Mouse (Mus musculus) kidney, embryonic 15.5 days (tissue): ENCODE results near the gene Kcnd3. TPM values are rescaled to one million over a fixed set of nuclear protein-coding genes. Genes with fewer than 3 reads are reported as not detected.
"Not testable (repeated sequence)": the region's sequence is repeated elsewhere in the genome, so short reads cannot be mapped to it uniquely, and the experiment has no call there.

ENCODE experiments used
- ATAC-seq: fragments of 200-750 bp; cut with Nextera tagmentation; replicated peaks from 2 replicates; pipeline ENCODE4 v1.8.0; 2017; ENCODE audit warnings: moderate TSS enrichment; ENCODE audit not compliant: low FRiP score
- H3K27ac ChIP-seq: fragments of 300-500 bp; sonication (generic); 2 replicates; pipeline ENCODE4 v1.5.1; 2015; ENCODE audit warnings: mild to moderate bottlenecking, inconsistent platforms
- H3K27me3 ChIP-seq: fragments of 300-500 bp; sonication (generic); 2 replicates; pipeline ENCODE4 v1.6.1; 2015; ENCODE audit warnings: inconsistent platforms
- H3K36me3 ChIP-seq: fragments of 300-500 bp; sonication (generic); 2 replicates; pipeline ENCODE4 v1.6.1; 2015; ENCODE audit warnings: inconsistent platforms
- H3K4me1 ChIP-seq: fragments of 300-500 bp; sonication (generic); 2 replicates; pipeline ENCODE4 v1.6.1; 2015; ENCODE audit warnings: inconsistent platforms
- H3K4me2 ChIP-seq: fragments of 300-500 bp; sonication (generic); 2 replicates; pipeline ENCODE4 v1.6.1; 2015; ENCODE audit warnings: moderate library complexity, mild to moderate bottlenecking, inconsistent platforms
- H3K4me3 ChIP-seq: fragments of 300-500 bp; sonication (generic); replicated peaks from 2 replicates; pipeline ENCODE4 v1.5.1; 2015; ENCODE audit warnings: mild to moderate bottlenecking, inconsistent platforms
- H3K9ac ChIP-seq: fragments of 300-500 bp; sonication (generic); 2 replicates; pipeline ENCODE4 v1.6.1; 2015; ENCODE audit warnings: mild to moderate bottlenecking, inconsistent platforms
- H3K9me3 ChIP-seq: fragments of 300-500 bp; sonication (generic); replicated peaks from 2 replicates; pipeline ENCODE4 v1.6.1; 2016; ENCODE audit warnings: inconsistent platforms
- WGBS: fragments of 180-500 bp; shearing (Covaris S2); methylation state at CpG from one replicate; pipeline ENCODE4 v1.1.7; 2015; ENCODE audit warnings: mixed read lengths; 5-methylcytosine and 5-hydroxymethylcytosine counted together
- polyA plus RNA-seq: library from polyadenylated mRNA; unstranded; fragments of >200 nt; fragmentation: Nextera tagmentation; extraction: Ambion mirVana; gene quantifications from 2 replicates; pipeline ENCODE4 v1.2.1, GENCODE M21; 2015

Kcnd3 gene
- polyA plus RNA-seq, 1 experiment from 2014 or later: 2.4 TPM

DNA sequence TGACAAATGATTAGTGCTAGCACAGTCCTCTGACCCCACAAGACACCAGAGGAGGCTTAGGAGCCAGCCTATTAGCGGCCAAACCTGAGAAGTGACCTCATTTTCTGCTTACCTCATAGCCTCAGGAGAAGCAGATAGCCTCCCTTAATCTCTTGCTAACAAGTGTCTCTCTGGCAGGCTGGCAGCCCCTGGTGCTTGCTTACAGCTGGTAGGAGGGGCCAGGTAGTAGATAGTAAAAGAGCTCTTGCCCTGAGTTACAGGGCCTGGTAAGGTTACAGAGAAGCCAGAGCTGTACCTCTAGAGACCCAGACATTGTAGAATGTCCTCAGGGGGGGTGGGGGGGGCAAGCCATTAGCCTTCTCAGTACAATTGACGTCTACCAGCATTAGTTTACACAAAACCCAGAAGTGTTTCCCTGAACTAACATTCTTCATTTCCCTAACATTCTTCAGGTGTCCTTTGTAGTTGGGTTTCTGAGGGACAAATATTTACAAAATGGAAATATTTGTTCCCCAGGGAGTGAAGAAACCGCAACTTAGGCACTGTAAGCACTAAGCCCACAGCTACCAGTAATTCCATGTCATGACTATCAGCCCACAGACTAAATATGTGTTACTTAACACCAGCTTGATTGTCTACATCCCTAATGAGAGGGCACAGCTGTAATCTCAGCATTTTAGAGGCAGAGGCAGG is 247.3 kb downstream of the Kcnd3 start:
- Histone ChIP-seq H3K4me1 (peaks cover 27% of the 10 kb centered on the region), H3K9ac (no peak overlapping the region), H3K36me3 (no peaks in the 10 kb centered on the region), H3K27ac (no peak overlapping the region), H3K9me3 (no peaks in the 10 kb centered on the region), H3K4me2 (no peak overlapping the region), H3K27me3 (peaks cover 35% of the 10 kb centered on the region), H3K4me3 (no peak overlapping the region)
- WGBS: 63% methylated on average over 3 of the region's 3 CpGs
- ATAC-seq: peak; percentile 49; the same call in 1 of the 2 replicates

- not testable (repeated sequence) for H3K27ac ChIP-seq, H3K4me3 ChIP-seq, H3K4me2 ChIP-seq, ATAC-seq, H3K36me3 ChIP-seq, H3K9ac ChIP-seq, H3K9me3 ChIP-seq
- 45% methylated on average over 1 of the region's 1 CpGs for WGBS
- Histone ChIP-seq H3K27me3 (peaks cover 32% of the 10 kb centered on the region), H3K4me1 (peaks cover 35% of the 10 kb centered on the region)
Measured at GRCm38 (mm10) chr3:105700786-105701185, 248.7 kb downstream of the Kcnd3 start.

GRCm38 (mm10) chr3:105701399-105701798 is 249.3 kb downstream of the Kcnd3 start:
- H3K4me1 ChIP-seq: peaks cover 35% of the 10 kb centered on the region
- H3K36me3 ChIP-seq: no peaks in the 10 kb centered on the region
- no peak overlapping the region for H3K27ac ChIP-seq
- no peaks in the 10 kb centered on the region for H3K9me3 ChIP-seq
- peaks cover 38% of the 10 kb centered on the region for H3K27me3 ChIP-seq
- ATAC-seq: no peak
- WGBS: 54% methylated on average over 5 of the region's 5 CpGs
- H3K4me3 ChIP-seq: no peak overlapping the region
- H3K4me2 ChIP-seq: no peak overlapping the region
- H3K9ac ChIP-seq: no peak overlapping the region

- Histone ChIP-seq H3K9me3 (no peaks in the 10 kb centered on the region), H3K27ac (0 out of 2 replicates have a peak overlapping the region, but pooled peaks have one; percentile 23), H3K9ac (no peak overlapping the region), H3K27me3 (peaks cover 46% of the 10 kb centered on the region), H3K4me1 (peaks cover 44% of the 10 kb centered on the region), H3K36me3 (no peaks in the 10 kb centered on the region), H3K4me3 (no peak overlapping the region), H3K4me2 (no peak overlapping the region)
- ATAC-seq: no peak
- WGBS: 50% methylated on average over 6 of the region's 6 CpGs
Measured at GRCm38 (mm10) chr3:105703571-105703970, 251.4 kb downstream of the Kcnd3 start.

GRCm38 (mm10) chr3:105704031-105705008 is 252.2 kb downstream of the Kcnd3 start, which contains the start of gene Inka2:
Gene Inka2 (plus strand): TSS chr3:105704599.
- H3K4me1 ChIP-seq: peaks cover 44% of the 10 kb centered on the region
- 5% methylated on average over 38 of the region's 43 CpGs for WGBS
- peak within 1 kb of the TSS; percentile 96 for H3K4me2 ChIP-seq
- no peaks in the 10 kb centered on the region for H3K36me3 ChIP-seq
- H3K4me3 ChIP-seq: peak within 1 kb of the TSS; percentile 51
- H3K27ac ChIP-seq: peak within 1 kb of the TSS; percentile 61
- no peaks in the 10 kb centered on the region for H3K9me3 ChIP-seq
- peak within 1 kb of the TSS; percentile 56 for H3K9ac ChIP-seq
- peak; percentile 94 for ATAC-seq
- H3K27me3 ChIP-seq: peaks cover 41% of the 10 kb centered on the region

GRCm38 (mm10) chr3:105705061-105705549 is 253.0 kb downstream of the Kcnd3 start:
- Histone ChIP-seq H3K4me2 (peak overlapping the region; percentile 96), H3K27me3 (peaks cover 41% of the 10 kb centered on the region), H3K4me3 (peak overlapping the region; percentile 51), H3K9me3 (no peaks in the 10 kb centered on the region), H3K36me3 (no peaks in the 10 kb centered on the region), H3K27ac (no peak overlapping the region), H3K9ac (peak overlapping the region; percentile 56), H3K4me1 (peaks cover 45% of the 10 kb centered on the region)
- ATAC-seq: peak; percentile 75
- WGBS: under 1% methylated on average over 28 of the region's 28 CpGs

DNA sequence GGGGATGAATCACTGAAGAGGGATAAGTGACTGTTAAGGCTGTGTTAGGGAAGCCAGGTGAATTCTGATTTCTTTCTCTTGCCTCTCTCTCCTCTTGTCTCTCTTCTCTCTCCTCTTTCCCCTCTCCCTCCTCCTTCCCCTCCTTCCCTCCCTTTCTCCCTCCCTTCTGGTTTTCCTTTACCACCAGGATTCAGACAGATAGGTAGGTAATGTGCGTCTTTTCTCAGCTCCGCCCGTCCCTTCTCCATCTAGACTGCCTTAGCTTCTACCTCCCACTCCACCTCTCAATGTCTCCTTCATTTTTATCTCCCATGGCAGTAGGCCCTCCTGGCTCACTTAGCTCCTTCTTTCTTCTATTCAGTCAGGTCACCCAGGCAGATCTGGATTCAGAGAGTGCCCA is 253.4 kb downstream of the Kcnd3 start:
- peak overlapping the region; percentile 96 for H3K4me2 ChIP-seq
- WGBS: 25% methylated on average over 3 of the region's 3 CpGs
- H3K36me3 ChIP-seq: no peaks in the 10 kb centered on the region
- H3K27ac ChIP-seq: no peak overlapping the region
- H3K9me3 ChIP-seq: no peaks in the 10 kb centered on the region
- no peak for ATAC-seq
- peak overlapping the region; percentile 56; the same call in 1 of the 2 replicates for H3K9ac ChIP-seq
- peak overlapping the region; percentile 51 for H3K4me3 ChIP-seq
- peaks cover 41% of the 10 kb centered on the region for H3K27me3 ChIP-seq
- H3K4me1 ChIP-seq: peaks cover 50% of the 10 kb centered on the region

DNA sequence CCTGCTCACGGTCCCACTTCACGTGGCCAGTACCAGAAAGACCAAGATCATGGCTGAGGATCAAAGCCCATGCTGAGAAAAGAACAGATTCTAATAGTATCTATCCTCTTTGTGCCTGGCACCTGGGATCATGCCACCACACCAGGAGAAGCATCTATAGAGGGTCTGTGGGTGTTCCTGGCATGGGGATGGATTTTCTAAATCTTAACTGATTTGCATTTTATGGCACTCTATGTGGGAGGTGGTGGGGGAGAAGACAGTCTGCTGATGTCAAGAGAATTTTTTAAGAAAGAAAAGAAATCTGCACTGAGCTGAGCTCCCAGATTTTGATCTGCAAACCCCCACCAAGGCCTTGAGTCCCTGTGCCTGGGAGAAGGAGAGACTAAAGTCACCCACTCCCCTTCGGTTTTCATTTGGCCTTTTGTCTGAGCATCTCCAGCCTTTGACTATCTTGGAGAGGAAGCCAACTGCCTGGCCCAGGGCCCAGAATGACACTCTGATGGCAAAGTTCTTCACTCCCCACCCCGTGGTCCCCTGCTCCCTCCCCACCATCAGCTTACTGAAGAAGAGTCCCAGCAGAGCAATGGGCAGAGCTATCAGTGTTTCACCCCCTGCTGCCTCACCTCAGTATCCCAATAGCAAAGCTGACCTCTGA is 254.4 kb downstream of the Kcnd3 start:
- no peak overlapping the region for H3K9ac ChIP-seq
- ATAC-seq: no peak
- H3K4me1 ChIP-seq: peaks cover 48% of the 10 kb centered on the region
- H3K36me3 ChIP-seq: no peaks in the 10 kb centered on the region
- WGBS: 44% methylated on average over 4 of the region's 4 CpGs
- no peak overlapping the region for H3K27ac ChIP-seq
- no peaks in the 10 kb centered on the region for H3K9me3 ChIP-seq
- 0 out of 2 replicates have a peak overlapping the region, but pooled peaks have one; percentile 96 for H3K4me2 ChIP-seq
- peaks cover 38% of the 10 kb centered on the region for H3K27me3 ChIP-seq
- no peak overlapping the region for H3K4me3 ChIP-seq

DNA sequence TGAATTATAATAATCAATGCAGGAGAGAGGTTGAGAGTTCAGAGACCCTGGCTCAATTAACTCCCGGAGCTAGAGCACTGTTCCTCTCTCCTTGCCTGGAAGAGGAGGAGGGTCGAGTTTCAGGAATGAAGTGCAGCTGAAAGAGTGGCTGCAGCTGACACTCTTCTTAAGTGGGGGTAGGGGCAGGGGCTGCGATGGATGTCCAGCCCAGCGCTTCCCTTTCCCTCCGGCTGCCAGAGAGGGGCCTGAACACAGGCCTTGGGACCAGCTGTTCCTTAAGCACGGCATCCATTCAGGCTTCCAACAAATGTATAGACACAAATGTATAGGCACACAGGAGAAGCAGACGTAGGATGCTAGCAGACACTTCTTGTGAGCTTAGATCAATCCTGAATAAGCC is 255.5 kb downstream of the Kcnd3 start:
- H3K4me2 ChIP-seq: no peak overlapping the region
- H3K36me3 ChIP-seq: no peaks in the 10 kb centered on the region
- WGBS: 21% methylated on average over 7 of the region's 7 CpGs
- H3K4me3 ChIP-seq: no peak overlapping the region
- ATAC-seq: no peak
- H3K9me3 ChIP-seq: no peaks in the 10 kb centered on the region
- H3K9ac ChIP-seq: no peak overlapping the region
- H3K27me3 ChIP-seq: peaks cover 29% of the 10 kb centered on the region
- no peak overlapping the region for H3K27ac ChIP-seq
- peaks cover 46% of the 10 kb centered on the region for H3K4me1 ChIP-seq

GRCm38 (mm10) chr3:105710246-105710645 is 258.1 kb downstream of the Kcnd3 start:
- Histone ChIP-seq H3K27me3 (peaks cover 17% of the 10 kb centered on the region), H3K9me3 (no peaks in the 10 kb centered on the region), H3K9ac (no peak overlapping the region), H3K4me3 (no peak overlapping the region), H3K36me3 (no peaks in the 10 kb centered on the region), H3K4me1 (peaks cover 51% of the 10 kb centered on the region), H3K4me2 (no peak overlapping the region), H3K27ac (no peak overlapping the region)
- ATAC-seq: no peak
- WGBS: 65% methylated on average over 6 of the region's 6 CpGs

DNA sequence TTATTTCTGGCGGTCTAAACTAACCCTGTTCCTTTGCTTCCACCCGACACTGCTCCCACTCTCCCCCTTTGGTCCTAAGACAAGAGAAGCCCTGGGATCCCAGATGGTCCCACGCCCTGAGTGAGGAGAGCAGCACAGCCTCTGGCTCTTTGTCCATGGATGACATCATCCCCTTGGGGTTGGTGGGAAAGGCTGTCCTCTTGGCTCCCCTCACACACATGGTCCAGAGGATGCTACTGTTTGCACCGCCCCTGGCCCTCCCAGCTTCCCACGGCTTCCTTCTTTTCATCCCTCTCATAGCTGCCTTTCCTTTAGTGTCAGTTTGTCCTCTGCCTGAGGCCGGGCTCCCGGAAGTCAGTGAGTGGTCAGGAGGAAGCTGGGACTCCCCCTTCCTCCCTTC is 259.6 kb downstream of the Kcnd3 start:
- Histone ChIP-seq H3K27ac (no peak overlapping the region), H3K9me3 (no peaks in the 10 kb centered on the region), H3K36me3 (no peaks in the 10 kb centered on the region), H3K4me1 (peaks cover 44% of the 10 kb centered on the region), H3K4me2 (no peak overlapping the region), H3K27me3 (peaks cover 5% of the 10 kb centered on the region; the same call in 1 of the 2 replicates), H3K9ac (no peak overlapping the region), H3K4me3 (no peak overlapping the region)
- WGBS: 77% methylated on average over 7 of the region's 7 CpGs
- no peak for ATAC-seq
